Mouse (Mus musculus) limb, embryonic 11.5 days (tissue): ENCODE measurements around the gene Arhgdib. TPM values are rescaled to one million over a fixed set of nuclear protein-coding genes. Genes with fewer than 3 reads are reported as not detected.
"Not testable (repeated sequence)": the region's sequence is repeated elsewhere in the genome, so short reads cannot be mapped to it uniquely, and the experiment has no call there.

ENCODE experiments used
- ATAC-seq: fragments of 200-750 bp; cut with Nextera tagmentation; 2 replicates; pipeline ENCODE4 v1.8.0; 2017; ENCODE audit warnings: low read depth; ENCODE audit not compliant: insufficient number of reproducible peaks, low FRiP score, low TSS enrichment
- DNase-seq: peaks from one replicate; pipeline ENCODE4 v3.0.0-alpha.2; 2015; ENCODE audit warnings: low spot score
- H3K27ac ChIP-seq: fragments of 300-500 bp; sonication (generic); replicated peaks from 2 replicates; pipeline ENCODE4 v1.5.1; 2014; ENCODE audit warnings: low read depth, mild to moderate bottlenecking, low read length
- H3K27me3 ChIP-seq: fragments of 300-500 bp; sonication (generic); 2 replicates; pipeline ENCODE4 v1.6.1; 2014; ENCODE audit warnings: mild to moderate bottlenecking, low read length, mixed read lengths; ENCODE audit not compliant: control insufficient read depth, insufficient read depth
- H3K36me3 ChIP-seq: fragments of 300-500 bp; sonication (generic); 2 replicates; pipeline ENCODE4 v1.6.1; 2014; ENCODE audit warnings: mild to moderate bottlenecking, low read length, moderate library complexity, mixed read lengths; ENCODE audit not compliant: control insufficient read depth, insufficient read depth
- H3K4me1 ChIP-seq: fragments of 300-500 bp; sonication (generic); 2 replicates; pipeline ENCODE4 v1.6.1; 2014; ENCODE audit warnings: low read length, mixed read lengths; ENCODE audit not compliant: control insufficient read depth, insufficient read depth
- H3K4me2 ChIP-seq: fragments of 300-500 bp; sonication (generic); 2 replicates; pipeline ENCODE4 v1.6.1; 2014; ENCODE audit warnings: low read depth, mild to moderate bottlenecking, moderate library complexity; ENCODE audit not compliant: severe bottlenecking
- H3K4me3 ChIP-seq: fragments of 300-500 bp; sonication (generic); 2 replicates; pipeline ENCODE4 v1.5.1; 2014; ENCODE audit warnings: low read depth, low read length
- H3K9ac ChIP-seq: fragments of 300-500 bp; sonication (generic); 2 replicates; pipeline ENCODE4 v1.6.1; 2014; ENCODE audit warnings: mild to moderate bottlenecking, low read length
- H3K9me3 ChIP-seq: fragments of 300-500 bp; sonication (generic); 2 replicates; pipeline ENCODE4 v1.6.1; 2016; ENCODE audit warnings: low read length; ENCODE audit not compliant: control insufficient read depth
- WGBS: fragments of 180-500 bp; shearing (Covaris S2); extraction: QIAGEN DNeasy Blood & Tissue Kit; methylation state at CpG from one replicate; pipeline ENCODE4 v1.1.7; 2014; 5-methylcytosine and 5-hydroxymethylcytosine counted together
- polyA plus RNA-seq: library from polyadenylated mRNA; unstranded; fragments of >200 nt; fragmentation: Nextera tagmentation; extraction: Ambion mirVana; gene quantifications from 2 replicates; pipeline ENCODE4 v1.2.1, GENCODE M21; 2014

Arhgdib gene
- polyA plus RNA-seq, 1 experiment from 2014 or later = 44.8 TPM

DNA sequence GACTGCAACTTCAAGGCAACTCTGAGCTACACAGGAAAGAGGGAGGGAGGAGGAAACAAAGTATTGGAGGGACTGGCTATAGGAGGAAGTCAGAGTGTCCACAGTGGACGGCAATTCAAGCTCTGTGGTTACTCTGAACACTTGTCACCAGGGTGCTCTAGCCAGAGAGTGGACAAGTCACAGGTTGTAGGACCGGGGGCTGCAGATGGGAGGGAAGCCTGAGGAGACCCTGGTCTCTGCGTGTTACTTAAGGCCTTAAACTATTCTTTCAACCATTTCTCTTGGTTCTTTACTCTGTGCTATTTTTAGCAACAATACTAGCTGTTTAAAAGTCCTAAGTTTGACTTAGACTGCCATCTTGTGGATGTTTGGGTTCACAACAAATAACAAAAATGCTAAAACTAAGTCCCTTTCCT lies 38.6 kb upstream of the Arhgdib start:
- no peak overlapping the region for H3K4me3 ChIP-seq
- H3K4me2 ChIP-seq = no peak overlapping the region
- H3K9me3 ChIP-seq = no peaks in the 10 kb centered on the region
- no peaks in the 10 kb centered on the region for H3K27me3 ChIP-seq
- H3K27ac ChIP-seq = no peak overlapping the region
- H3K36me3 ChIP-seq = no peaks in the 10 kb centered on the region
- 24% methylated on average over 3 of the region's 3 CpGs for WGBS
- H3K4me1 ChIP-seq = 0 out of 2 replicates have a peak, but pooled peaks cover 3% of the 10 kb centered on the region
- DNase-seq (peak; percentile 47), ATAC-seq (peak; percentile 57; the same call in 1 of the 2 replicates)
- peak overlapping the region; percentile 34; the same call in 1 of the 2 replicates for H3K9ac ChIP-seq

DNA sequence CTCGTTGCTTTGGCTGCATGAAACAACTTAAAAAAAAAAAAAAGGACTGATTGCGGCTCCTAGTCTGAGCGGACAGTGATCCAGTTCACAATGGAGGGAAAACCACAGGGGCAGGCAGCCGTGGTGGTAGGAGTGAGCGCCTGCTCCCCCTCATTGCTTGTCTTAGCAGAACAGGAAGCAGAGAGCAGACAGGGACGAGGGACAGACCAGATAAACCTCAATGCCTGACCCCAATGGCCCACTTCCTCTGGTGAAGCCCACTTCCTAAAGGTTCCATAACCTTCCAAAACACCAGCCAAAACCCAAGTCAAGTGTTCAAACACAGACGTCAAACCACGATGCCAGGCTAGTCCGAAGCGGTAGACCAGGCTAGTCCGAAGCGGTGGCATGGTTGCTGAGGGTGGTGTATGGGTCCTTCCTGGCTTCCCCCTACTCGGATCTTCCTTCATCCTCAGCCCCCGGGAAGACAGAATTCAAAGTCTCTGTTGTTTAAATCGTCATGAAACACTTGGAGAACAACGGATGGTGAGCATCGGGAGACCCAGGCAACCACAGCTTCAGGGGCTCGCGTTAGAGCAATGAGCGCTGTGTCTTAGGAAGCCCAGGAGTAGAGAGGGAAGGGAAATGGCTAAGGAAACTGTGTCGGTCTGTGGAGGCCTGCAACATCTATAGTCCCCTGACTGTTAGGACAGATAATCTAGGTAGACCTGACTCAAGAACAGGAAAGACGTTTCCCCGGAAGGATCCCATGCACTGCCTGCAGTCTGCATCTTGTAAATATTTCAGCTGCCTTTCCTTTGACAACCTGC lies 37.8 kb upstream of the Arhgdib start:
- no peak overlapping the region for H3K9ac ChIP-seq
- H3K36me3 ChIP-seq = no peaks in the 10 kb centered on the region
- H3K4me2 ChIP-seq = no peak overlapping the region
- no peak overlapping the region for H3K27ac ChIP-seq
- no peaks in the 10 kb centered on the region for H3K27me3 ChIP-seq
- no peak overlapping the region for H3K4me3 ChIP-seq
- H3K4me1 ChIP-seq = 0 out of 2 replicates have a peak, but pooled peaks cover 3% of the 10 kb centered on the region
- no peaks in the 10 kb centered on the region for H3K9me3 ChIP-seq
- DNase-seq = no peak
- no peak for ATAC-seq
- WGBS = 86% methylated on average over 23 of the region's 23 CpGs

DNA sequence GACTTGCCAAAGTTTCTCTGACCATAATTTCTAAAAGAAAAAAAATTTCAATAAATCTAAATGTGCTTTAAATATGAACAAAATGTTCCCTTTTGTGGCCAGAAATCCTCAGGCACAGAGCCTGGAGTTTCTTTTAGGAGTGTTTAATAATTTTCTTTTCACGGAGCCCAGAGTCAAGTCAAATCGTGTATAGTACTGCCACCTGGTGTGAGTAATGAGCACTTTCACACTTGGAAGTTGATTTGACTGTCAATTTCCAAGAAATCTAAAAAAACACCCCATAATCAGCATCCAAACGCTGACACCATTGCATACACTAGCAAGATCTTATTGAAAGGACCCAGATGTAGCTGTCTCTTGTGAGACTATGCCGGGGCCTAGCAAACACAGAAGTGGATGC lies 27.2 kb upstream of the Arhgdib start:
- WGBS = 51% methylated on average over 4 of the region's 4 CpGs
- H3K4me1 ChIP-seq, H3K27me3 ChIP-seq, H3K9me3 ChIP-seq, H3K27ac ChIP-seq, H3K9ac ChIP-seq, DNase-seq, H3K4me2 ChIP-seq, ATAC-seq, H3K36me3 ChIP-seq, H3K4me3 ChIP-seq: not testable (repeated sequence)

DNA sequence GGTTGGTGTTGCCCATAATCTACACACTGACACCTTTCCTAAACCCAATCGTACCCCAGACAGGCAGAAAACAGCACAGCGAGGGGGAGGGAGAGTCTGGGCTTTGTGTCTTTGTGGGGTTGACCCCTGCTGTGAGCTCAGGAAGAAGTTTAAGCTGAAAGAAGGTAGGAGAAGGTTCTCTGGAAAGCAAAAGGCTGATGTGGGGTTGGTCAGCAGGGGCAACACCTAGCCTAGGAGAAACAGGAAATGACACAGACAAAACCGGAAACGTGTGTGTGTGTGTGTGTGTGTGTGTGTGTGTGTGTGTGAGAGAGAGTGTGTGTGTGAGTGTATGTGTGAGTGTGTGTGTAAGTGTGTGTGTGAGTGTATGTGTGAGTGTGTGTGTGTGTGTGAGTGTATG lies 25.8 kb upstream of the Arhgdib start:
- Histone ChIP-seq H3K27ac (no peak overlapping the region), H3K4me2 (no peak overlapping the region), H3K9me3 (no peaks in the 10 kb centered on the region), H3K4me1 (0 out of 2 replicates have a peak, but pooled peaks cover 3% of the 10 kb centered on the region), H3K4me3 (no peak overlapping the region), H3K27me3 (no peaks in the 10 kb centered on the region), H3K9ac (no peak overlapping the region), H3K36me3 (no peaks in the 10 kb centered on the region)
- no peak for ATAC-seq
- 70% methylated on average over 4 of the region's 4 CpGs for WGBS
- DNase-seq = no peak

DNA sequence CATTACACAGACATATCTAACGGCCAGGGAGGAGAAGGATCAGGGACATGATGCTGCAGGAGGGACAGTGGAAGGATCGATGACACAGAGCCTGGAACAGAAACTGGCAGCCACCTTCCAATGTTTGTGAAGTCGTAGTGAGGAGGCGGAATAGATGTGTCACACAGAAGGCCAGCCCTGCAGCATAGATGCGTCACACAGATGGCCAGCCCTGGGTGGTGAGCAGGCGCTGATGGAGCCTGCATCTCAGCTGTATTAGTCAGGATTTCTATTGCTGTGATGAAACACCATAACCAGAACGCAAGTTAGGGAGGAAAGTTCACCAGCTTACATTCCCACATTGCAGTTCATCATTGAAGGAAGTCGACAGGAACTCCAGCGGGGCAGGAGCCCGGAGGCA lies 24.2 kb upstream of the Arhgdib start:
- H3K27ac ChIP-seq = no peak overlapping the region
- ATAC-seq (no peak), DNase-seq (no peak)
- H3K4me1 ChIP-seq = 0 out of 2 replicates have a peak, but pooled peaks cover 3% of the 10 kb centered on the region
- no peak overlapping the region for H3K9ac ChIP-seq
- H3K36me3 ChIP-seq = no peaks in the 10 kb centered on the region
- no peaks in the 10 kb centered on the region for H3K27me3 ChIP-seq
- WGBS = 77% methylated on average over 10 of the region's 10 CpGs
- H3K4me3 ChIP-seq = no peak overlapping the region
- no peak overlapping the region for H3K4me2 ChIP-seq
- no peaks in the 10 kb centered on the region for H3K9me3 ChIP-seq

DNA sequence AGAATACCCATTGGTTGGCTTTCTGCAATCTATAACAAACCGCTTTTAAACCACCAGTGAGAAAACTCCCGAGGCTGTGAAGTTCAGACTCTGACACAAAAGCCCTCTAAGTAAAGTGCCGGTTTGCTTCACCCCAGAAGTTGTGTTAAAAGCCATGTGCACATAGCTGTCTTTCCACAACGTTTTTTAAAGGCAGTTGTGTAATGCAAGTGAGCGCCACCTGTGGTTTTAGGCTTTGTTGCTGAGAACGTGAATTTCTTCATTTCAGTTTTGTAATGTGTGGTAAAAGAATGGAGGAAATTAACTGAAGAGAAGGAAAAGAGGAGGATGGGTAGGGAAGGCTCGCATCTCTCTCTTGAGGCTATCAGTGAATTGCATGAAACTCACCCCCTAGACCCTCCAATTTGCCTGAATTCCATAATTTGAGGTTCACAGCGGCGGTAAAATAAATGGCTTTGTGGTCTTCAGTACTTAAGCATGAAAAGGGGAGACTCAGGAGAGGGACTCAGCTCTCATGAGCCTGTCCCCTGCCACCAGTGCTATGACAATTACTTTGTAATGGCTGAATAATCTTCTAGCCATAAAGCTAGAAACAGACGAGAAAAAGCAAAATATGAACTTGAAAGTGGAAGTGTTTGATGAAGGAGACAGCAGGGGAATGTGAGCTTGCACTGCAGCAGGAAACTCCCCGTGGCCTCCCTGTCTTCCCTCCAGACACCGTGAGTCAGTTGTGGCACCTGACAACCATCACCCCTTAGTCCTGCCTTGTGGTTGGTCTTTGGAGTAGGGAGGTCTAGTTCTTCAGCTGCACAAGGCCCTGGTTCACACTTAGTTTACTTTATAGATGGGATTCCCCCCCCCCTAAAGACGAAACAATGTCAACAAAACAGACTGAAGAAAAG lies 23.2 kb upstream of the Arhgdib start:
- Histone ChIP-seq H3K4me1 (0 out of 2 replicates have a peak, but pooled peaks cover 3% of the 10 kb centered on the region), H3K4me2 (no peak overlapping the region), H3K4me3 (no peak overlapping the region), H3K9ac (no peak overlapping the region), H3K27ac (no peak overlapping the region), H3K27me3 (no peaks in the 10 kb centered on the region), H3K9me3 (no peaks in the 10 kb centered on the region), H3K36me3 (no peaks in the 10 kb centered on the region)
- no peak for DNase-seq
- ATAC-seq = no peak
- WGBS = 72% methylated on average over 13 of the region's 13 CpGs

DNA sequence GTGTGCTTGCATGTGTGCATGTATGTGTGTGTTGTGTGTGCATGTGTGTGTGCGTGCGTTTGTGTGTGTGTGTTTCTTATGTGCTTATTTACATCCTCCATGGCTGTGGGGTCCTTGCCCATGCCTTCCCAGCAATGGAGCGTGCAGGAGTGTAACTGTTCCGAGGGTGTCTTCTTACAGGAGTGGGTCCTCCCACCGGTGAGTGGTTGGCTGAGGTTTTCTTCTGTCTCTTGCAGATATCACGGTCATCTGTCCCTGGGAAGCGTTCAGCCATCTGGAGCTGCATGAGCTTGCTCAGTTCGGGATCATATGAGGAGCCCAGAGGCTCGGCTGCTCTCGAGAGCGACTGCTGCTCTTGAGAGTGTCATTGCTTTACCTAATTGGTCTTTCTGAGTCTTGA lies 21.3 kb upstream of the Arhgdib start:
- Histone ChIP-seq H3K4me2 (no peak overlapping the region), H3K27ac (no peak overlapping the region), H3K4me1 (0 out of 2 replicates have a peak, but pooled peaks cover 3% of the 10 kb centered on the region), H3K9ac (no peak overlapping the region), H3K36me3 (no peaks in the 10 kb centered on the region), H3K4me3 (no peak overlapping the region), H3K27me3 (no peaks in the 10 kb centered on the region), H3K9me3 (no peaks in the 10 kb centered on the region)
- ATAC-seq (no peak), DNase-seq (no peak)
- WGBS = 77% methylated on average over 11 of the region's 11 CpGs

DNA sequence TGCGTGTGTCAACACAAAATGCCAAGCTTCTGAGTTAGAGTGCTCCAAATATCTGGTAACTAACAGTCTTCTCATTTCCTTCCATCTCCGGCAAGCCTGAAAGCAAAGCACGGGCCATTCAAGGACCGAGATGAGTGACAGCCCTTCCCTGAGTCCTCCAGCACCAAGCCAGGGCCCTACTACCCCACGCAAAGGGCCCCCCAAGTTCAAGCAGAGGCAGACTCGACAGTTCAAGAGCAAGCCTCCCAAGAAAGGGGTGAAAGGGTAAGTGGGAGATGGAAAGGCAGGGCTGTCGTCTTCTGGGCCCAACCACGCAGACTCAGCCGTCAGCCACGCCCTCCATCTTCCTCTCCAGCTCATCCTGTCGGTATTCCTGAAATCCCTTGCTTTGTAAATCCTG lies 17.4 kb upstream of the Arhgdib start:
- Histone ChIP-seq H3K4me2 (no peak overlapping the region), H3K4me3 (no peak overlapping the region), H3K9ac (no peak overlapping the region), H3K36me3 (no peaks in the 10 kb centered on the region), H3K27me3 (no peaks in the 10 kb centered on the region), H3K27ac (no peak overlapping the region), H3K9me3 (no peaks in the 10 kb centered on the region), H3K4me1 (no peaks in the 10 kb centered on the region)
- WGBS = 61% methylated on average over 11 of the region's 11 CpGs
- ATAC-seq (no peak), DNase-seq (no peak)
